Mouse (Mus musculus): ENCODE measurements around the gene H2afz.

DNA sequence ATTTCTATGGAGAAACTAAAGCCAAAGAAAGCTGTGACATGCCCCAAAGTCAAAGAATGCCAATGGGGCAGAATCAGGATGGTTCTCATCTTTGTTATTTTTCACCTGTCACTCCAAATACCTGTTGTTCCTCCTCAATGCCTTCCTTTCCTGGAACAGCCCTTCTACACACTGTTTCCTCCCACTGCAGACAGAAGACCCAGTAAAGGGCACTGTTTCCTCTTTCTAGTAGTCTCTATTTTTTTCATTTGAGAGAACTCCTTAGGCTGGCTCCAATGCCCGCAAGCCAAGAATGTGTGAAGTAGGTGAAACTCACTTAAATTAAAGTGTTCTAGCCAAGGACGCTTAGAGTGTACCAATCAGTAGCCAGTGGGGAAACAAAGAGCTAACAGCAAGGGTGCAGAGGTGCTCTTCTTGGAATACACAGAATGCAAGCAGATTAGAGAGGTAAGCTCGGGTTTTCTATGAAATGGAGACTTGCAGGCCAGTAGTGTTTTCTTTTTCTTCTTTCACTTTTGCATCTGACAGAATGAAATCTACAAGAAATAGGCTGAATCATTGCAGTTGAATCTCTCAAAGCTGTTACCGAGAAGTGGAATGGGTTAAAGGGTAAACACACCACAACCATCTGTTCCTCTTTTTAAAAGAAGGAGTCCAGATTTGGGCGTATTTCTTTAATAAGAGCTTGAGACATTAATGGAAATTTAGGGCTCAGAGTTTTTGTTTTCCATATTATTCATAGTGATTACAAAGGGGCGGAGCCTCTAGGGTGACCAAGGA, 43.4 kb upstream of the H2afz start:
- no peak for TF ChIP-seq CTCF (conservative IDR thresholded peaks at IDR 0.05; ENCODE audit: low read length)
- no peak for TF ChIP-seq POU5F1 (IDR thresholded peaks at IDR 0.05; ENCODE audit: borderline replicate concordance, low read length)
- TF ChIP-seq NANOG (IDR thresholded peaks at IDR 0.05; ENCODE audit: borderline replicate concordance, low read length): no peak

Measured in E14TG2a.4 (cell line).